Mouse (Mus musculus): Measurements from ENCODE around the gene Arf5.

The Arf5 gene

DNA sequence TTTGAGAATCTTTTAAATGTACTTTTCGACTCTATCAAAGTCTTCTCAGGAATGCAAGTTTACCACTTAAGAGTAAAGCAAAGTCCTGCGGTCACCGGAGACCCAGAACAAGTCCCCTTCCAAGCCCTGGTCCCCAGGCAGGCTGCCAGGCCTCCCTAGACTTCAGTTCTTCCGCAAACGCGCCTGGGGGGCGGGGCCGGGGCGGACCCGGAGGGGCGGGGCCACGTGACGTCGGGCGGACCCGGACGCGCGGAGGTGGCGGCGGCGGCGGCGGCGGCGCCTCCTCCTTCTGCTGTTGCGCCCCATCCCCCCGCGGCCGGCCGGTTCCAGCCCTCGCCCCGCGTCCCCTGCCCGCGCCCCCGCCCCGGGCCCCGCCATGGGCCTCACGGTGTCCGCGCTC, at the start of gene Arf5:
Arf5 (plus strand) TSS at position 248 of the 400 bp plus-strand sequence.
- peak; percentile 94 for DNase-seq (ENCODE audit: low spot score)

DNA sequence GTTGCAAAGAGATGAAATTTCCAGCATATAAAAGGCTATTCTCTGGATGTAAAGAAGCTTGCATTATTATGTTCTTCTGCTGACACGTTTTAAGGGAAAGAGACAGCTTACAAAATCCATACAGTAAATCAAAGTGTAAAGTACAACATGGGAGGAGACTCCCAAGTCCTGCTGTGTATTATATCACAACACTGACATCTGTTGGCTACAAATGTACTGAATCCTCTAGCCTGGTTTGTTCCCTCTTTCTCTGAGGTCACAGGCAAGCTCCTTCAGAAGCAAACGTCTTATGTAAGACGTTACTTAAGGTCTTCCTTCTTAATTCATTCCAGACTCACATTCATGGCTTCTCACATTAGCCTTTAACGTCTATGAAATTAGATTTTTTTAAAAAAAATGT, 41.4 kb upstream of the Arf5 start:
- DNase-seq (ENCODE audit: low spot score), result no peak

DNA sequence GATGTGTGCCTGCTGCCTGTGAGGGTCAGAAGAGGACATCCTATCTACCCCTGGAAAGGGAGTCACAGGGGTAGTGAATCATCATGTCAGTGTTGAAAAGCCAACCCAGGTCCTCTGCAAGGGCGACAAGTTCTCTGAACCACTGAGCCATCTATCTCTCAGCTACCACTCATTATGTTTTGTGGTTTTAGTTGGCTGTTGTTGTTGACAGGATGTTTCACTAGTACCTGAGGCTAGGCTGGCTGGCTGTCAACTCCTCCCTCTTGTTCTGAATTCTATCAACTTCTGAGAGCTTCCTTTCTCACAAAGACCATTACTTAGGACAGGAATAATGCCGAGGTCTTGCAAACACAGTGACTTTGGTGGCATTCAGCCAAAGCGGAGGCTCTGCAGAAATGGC, 38.2 kb upstream of the Arf5 start:
- DNase-seq (ENCODE audit: low spot score), result no peak

DNA sequence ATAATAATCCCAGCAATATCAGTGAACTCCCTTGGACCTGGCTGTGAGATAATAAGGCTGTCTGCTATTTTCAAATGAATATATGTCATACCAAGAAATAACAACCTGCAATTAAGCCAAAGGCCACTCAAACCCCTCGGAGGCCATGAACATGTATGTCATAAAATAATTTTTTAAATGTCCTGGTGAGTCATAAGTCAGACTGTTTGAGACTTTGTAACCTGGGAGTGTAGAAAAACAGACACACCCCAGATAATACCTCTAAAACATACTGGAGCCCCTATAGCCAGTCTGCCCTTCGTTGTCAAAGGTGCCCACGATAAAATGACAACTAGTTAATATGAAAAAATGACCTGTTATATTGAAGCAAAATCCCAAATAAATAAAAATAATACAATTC, 34.3 kb upstream of the Arf5 start:
- DNase-seq (ENCODE audit: low spot score), result no peak

DNA sequence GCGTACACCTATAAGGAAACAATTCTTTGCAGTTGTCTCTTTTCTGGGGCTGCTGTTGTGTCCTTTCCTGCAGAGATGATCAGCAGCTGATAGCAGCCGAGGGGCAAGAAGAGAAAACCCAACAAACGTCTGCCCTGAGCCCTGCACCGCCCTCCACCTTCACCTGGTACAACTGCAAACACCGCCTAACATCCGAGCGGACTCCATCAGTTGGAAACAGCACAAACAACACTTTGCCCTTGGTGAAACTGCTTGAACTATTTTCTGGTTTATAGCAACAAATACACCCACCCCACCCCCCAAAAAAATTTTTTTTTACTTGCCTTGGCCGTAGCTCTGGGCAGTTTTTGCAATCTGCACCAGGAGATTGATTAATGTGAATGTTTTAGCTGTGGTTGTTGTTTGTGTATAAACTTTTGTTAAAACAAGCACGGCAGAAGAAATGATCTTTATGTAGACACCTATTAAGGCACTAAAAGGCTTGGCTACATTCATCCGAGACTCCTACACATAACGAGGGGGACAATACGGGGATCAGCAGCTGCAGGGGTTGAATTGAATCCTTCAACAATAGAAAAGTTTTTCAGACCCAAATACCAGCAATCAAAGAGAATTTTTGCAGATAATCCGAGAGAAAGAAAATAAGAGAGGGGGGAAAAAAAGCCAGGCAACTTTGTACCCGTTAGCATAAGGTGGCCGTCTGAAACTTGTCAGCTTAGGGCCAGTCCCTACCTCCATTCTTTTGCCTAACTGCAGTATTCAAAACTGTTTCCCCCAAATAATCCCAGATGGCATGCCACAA, 27.1 kb upstream of the Arf5 start:
- no peak for DNase-seq (ENCODE audit: low spot score)

DNA sequence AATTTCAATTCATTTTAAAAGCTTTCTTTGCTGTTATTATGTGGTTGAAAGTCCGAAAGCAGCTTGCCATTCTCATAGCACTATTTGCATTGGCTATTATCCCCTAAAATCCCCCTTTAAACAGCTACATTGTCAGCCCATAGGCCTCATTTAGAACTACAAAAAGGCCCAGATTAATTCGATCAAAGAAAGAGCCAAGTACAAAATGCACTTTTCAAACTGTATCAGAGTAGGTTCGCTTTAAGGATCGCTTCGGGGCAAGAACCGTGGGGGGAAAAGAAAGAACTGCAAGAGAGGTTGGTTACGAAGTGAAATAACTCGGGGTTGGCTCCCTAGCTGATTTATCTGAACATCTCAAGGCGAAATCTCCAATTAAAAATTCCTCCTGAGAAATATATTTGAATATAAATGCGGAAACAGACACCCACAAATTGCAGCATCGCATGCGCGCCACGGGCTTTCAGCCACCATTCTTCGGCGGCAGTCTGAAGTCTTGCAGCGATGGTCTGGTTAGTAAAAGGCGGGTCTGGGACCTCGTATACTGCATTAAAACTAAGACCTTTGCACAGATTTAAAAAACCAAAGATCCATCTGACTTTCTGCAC, 26.4 kb upstream of the Arf5 start:
- DNase-seq (ENCODE audit: low spot score), result no peak

DNA sequence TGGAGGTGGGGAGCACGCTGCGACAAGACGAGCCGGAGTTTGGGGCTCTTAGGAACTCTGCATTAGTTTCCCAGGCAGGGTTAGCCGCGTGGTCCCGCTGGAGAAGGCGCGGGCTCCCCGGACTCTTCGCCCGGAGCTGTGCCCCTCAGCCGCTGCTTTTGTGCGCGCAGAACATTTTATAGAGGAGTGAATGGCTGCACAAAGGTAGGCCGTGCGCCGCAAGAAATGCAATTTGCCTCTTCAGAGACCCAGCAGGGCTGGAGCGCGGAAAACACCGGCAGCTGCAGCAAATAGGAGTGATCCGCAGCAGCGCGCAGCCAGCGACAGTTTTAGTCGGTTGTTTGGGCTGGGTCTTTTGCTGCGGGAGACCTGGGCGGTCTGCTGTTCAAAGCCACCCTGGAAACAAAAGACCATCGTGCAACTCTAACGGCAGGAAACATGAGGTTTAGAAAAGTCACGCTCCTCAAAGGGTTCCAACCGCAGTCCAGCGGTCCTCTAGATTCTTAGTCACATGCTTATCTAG, 25.6 kb upstream of the Arf5 start, which contains the start of gene Zfp800:
Zfp800 (minus strand) TSS at position 325 of the 523 bp plus-strand sequence.
- DNase-seq (ENCODE audit: low spot score), result no peak

DNA sequence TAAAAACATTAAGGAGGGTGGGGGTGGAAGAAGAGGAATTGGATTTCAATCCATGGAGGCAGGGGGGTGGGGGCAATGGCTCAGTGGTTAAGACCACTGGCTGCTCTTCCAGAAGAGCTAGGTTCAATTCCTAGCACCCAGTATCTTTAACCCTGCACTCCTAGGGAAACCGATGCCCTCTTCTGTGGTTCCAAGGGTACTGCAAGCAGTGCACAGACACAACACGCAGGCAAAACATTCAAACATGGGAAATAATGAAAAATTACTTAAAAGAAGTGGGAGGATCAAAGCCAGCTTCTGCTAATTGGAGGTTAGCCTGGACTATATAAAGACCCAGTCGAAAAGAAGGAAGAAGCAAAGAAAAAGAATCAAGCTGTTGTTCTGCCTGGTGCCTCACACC, 24.6 kb upstream of the Arf5 start:
- no peak for DNase-seq (ENCODE audit: low spot score)

DNA sequence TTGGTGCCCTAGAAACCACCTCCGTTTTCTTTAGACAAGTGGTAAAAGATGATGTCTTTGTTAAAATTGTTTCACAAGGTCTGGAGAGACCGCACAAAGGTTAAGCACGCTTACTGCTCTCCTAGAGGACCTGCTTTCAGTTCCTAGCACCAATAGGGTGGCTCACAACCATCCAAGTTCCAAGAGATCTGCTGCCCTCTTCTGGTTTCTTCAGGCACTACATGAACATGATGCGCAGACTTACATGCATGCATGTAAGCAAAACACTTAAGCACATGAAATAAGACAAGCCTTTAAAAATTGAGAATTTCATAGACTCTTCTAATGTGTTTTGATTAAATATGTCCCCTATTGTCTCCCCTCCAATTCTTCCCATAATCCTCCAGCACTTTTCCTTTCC, 23.6 kb upstream of the Arf5 start:
- DNase-seq (ENCODE audit: low spot score), result no peak

DNA sequence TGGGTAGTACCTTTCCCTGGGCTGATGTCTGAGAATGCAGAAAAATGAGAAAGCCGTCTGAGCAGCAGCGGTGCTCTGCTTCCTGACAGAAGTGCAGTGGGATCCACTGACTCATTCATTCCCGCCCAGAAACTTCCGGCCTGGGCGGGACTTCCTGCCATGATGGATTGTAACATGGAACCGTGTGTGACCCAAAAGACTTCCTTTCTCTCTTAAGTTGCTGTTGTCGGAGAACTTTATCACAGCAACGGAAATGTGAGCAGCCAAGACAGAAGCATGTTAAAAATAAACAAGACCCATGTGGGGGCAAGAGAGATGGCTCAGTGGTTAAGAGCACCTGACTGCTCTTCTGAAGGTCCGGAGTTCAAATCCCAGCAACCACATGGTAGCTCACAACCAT, 13.3 kb upstream of the Arf5 start:
- DNase-seq (ENCODE audit: low spot score), result peak; percentile 42

DNA sequence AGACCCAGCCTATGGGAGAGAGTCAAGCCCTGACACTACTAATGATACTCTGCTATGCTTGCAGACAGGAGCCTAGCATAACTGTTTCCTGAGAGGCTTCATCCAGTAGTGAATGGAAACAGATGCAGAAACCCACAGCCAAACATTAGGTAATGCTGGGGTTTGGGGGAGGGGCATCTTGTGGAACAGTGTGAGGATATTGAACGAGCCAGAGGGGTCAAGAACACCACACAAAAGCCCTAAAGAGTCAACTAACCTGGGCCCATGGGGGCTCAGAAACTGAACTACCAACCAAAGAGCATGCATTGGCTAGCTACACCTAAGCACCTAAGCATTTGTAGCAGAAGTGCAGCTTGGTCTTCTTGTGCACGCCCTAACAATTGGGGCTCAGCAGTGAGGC, 12.1 kb upstream of the Arf5 start:
- DNase-seq (ENCODE audit: low spot score), result no peak

DNA sequence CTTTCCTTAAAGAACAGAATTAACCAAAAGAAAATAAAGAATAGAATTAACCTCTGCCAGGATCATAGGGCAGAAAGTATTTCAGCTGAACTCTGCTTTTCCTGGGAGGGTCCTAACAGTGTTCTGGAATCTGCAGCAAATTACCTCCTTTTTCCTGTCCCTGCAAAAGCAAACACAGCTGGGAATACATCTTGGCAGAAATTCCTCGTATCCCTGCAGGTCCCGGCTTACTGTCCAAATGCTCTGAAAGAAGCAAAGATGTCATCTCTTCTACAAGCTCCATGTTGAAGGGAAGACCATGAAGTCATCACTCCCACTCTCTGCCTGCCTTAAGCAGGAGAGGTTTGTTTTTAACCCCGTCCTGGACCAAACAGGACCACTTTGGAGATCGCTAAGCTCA, 6.4 kb upstream of the Arf5 start:
- DNase-seq (ENCODE audit: low spot score), result no peak

DNA sequence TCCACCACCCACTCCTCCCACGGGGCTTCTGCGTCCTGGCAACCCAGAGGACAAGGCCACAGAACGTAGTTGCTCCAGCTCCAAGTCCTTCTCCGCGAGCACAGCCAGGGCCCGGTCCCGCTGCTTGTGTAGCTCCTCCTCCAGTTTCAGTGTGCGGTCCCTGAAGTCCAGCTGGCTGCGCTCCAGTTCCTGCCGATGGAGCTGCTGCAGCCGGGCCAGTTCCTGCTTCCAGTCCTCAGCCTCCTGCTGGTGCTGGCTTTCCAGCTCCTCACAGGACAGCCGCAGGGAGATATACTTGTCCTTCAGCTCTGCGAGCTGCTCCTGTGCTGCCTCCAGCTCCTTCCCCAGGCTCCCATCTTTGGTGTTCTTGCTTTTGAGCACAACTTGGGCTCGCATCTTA, 4.9 kb upstream of the Arf5 start:
- DNase-seq (ENCODE audit: low spot score), result peak; percentile 42

DNA sequence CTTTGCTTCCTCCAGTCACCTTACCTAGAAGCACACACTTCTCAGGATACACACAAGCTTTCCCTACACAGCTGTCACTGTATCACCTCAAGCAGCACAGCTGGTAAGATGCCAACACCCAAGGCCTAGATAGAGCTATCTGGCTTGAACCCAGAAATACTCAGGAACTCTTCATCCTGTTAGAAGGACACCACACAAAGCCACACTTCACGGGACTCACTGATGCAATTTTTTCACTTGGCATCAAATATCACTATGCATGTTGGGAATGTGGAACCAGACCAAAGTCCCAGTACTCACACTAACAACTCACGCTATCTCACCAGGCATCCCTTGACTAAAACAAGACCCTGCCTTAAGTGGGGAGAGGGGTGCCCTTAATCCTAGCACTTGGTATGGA, 3.7 kb upstream of the Arf5 start:
- no peak for DNase-seq (ENCODE audit: low spot score)

DNA sequence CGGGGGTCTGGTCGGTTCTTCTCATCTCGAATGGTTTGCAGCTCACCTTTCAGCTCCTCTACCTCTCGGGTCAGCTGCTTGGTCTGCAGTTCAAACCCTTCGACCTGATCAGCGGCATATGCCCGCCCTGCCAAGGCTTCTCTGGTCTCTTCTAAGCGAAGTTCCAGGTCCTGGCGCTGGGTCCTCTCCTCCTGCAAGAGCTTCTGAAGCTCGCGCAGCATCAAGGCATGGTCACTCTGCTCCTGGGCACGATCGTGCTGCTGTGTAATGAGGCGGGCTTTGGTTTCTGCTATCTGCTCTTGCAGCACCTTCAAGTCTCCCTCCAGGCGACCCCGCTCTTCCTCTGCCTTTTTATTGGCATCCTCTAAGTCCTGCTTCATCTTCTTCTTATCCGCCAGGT, 3.0 kb upstream of the Arf5 start:
- no peak for DNase-seq (ENCODE audit: low spot score)

DNA sequence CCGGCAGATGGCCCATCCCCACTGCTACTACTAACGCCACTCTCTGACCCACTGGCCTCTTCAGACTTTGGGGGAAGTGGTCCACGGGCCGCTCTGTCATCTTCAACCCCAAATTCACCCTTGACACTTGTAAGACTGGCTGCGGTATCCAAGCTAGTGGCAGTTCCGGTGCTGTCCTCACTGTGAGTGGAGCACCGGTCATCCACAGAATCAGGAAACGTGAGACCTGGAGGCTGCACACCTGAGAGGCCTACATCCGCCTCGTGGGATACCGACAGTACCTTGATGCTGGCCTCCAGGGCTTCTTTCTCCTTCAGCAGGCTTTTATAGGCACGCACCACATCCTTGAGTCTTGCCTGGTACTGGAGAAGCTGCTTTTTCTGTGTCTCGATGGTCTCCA, 2.5 kb upstream of the Arf5 start:
- no peak for DNase-seq (ENCODE audit: low spot score)

DNA sequence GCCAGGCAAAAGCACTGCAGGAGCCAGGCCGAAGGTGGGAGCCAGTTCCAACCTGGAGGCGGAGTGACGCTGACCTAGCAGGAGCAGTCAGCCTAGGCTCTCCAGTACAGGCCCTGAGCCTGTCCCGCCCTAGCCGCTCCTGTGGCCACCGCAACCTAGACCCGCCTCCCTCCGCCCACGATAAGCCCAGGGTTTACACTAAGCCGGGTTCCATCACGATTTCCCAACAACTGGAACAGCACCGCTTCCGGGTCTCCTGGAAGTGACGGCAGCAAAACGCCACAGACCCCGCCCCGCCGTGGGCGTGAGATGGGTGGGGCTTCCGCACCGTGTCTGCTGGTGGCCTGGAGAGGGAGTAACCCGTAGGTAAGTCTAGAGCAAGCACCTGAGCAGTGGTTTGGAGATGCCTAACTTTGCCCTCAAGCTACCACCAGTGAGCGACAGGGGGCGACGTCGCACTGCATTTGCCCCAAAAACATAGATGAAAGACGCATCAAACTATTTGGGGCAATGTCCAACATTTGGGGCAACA, 1.8 kb upstream of the Arf5 start:
- peak; percentile 98 for DNase-seq (ENCODE audit: low spot score)

DNA sequence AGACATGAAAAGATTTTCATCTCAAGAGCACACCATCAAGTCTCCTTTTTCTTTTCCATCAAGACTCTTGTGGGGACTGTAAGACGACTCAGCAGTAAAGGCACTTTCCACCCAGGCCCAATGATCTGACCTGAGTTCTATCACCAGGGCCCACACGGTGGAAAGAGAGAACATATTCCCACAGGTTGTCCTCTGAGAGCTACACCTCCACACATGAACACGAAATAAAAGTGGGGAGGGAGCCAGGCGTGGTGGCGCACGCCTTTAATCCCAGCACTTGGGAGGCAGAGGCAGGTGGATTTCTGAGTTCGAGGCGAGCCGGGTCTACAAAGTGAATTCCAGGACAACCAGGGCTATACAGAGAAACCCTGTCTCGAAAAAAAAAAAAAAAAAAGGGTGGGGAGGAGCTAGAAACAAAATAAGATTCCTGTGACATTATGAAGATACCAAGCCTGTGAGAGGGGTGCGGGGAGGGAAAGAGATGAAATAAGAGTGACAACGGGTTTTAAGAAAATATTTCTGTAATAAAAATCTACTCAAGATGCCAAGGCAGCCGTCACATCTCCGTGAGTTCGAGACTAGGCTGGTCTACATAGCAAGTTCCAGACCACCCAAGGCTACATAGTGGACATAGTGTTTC, 589 bp upstream of the Arf5 start:
- DNase-seq (ENCODE audit: low spot score), result no peak

DNA sequence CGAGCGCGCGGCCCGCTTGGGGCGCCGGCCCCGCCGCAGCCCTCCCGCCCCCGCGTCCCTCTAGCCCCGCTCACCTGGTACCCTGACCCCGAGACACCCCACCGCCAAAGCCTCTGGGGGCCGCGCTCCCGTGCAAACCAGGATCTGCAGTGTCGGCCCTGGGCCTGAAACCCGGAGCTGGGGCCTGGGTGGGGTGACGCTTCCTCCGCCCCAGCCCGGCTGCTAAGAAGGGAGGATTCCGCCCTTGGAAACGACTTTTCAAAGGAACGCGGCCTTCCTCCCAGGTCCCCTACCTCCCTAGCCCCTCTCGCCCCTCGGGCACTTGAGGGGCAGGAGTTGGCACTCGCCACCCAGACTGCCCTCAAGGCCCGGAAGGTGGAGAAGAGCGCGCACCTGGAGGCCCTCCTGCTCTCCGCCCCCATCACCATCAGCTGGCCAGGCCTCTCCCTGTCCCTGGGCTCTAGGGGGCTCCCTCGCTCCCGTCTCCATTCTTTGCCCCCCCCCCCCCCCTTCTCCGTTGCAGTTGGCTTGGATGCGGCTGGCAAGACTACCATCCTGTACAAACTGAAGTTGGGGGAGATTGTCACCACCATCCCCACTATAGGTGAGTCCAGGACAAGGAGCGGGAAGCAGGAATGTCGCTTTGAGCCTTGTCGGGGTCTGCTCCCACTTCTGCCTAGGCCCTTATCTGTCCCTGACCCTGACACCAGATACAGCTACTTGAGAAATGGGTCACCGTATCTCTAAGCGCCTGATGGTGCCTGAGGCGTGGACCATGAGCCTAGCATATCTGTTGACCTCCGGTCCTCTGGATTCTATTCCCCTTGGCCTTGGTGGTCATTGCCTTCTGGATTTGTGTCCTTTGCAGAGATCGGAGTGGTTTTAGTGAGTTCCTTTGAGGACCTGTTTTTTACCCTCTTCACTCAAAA, 671 bp downstream of the Arf5 start:
- peak; percentile 53 for DNase-seq (ENCODE audit: low spot score)

DNA sequence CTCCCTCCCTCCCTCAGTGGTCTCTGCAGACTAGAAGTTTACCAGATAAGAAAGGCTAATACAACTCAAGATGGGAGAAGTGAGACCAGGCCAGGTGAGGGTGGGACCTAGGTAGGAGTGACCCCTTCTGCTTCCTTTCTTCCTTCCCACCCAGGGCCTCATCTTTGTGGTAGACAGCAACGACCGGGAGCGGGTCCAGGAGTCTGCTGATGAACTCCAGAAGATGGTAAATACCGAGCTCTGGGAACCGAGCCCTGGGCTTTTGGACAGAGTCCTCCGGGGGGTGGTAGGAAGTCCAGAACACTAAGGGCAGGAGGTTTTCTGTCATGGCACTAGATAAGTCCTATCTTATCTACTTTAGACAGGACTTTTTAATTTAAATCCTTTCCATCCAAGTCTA, 1.7 kb downstream of the Arf5 start:
- no peak for DNase-seq (ENCODE audit: low spot score)

DNA sequence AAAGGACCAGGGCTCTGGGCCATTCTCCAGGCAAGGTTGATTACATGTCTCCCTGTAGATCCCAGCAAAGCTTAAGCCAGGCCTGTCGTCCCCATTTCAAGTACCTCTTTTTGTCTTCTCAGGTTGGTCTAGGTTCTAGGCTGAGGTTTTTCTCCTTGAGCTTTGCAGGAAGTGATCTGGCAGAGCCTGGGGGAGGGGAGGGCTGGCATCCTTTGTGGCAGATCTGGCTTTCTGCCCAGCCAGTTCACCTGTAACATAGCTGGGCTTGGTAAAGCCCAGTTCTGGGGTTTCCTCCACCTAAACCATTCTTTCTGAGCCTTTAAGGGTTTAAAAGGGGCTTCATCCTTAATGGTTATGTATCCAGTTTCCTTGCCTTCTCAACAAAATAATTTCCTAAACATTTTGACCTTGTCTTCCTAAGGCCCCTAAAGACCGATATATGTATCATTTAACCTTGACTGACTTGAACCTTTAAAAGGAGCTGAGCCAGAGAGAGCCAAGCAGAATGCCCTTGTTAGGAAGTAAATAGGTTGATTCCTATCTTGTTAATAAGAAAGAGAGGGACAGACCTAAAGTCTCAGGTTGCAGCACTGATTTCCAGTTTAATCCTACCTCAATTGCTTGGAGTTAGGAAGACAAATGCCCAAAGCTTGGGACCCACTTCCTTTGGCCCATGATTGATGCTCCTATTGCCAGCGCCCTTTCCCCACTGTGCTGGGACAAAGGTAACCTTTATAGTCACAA, 3.9 kb downstream of the Arf5 start, which contains the start of gene Fscn3:
Fscn3 (plus strand) TSS at position 694 of the 744 bp plus-strand sequence.
- DNase-seq (ENCODE audit: low spot score), result no peak
